Mouse (Mus musculus) right cerebral cortex, postnatal 4 days (tissue): ENCODE data around the gene Fosl2.

Source experiments
- DNase-seq: peaks from one replicate; pipeline ENCODE4 v3.0.0-alpha.2; 2022

The Fosl2 gene

DNA sequence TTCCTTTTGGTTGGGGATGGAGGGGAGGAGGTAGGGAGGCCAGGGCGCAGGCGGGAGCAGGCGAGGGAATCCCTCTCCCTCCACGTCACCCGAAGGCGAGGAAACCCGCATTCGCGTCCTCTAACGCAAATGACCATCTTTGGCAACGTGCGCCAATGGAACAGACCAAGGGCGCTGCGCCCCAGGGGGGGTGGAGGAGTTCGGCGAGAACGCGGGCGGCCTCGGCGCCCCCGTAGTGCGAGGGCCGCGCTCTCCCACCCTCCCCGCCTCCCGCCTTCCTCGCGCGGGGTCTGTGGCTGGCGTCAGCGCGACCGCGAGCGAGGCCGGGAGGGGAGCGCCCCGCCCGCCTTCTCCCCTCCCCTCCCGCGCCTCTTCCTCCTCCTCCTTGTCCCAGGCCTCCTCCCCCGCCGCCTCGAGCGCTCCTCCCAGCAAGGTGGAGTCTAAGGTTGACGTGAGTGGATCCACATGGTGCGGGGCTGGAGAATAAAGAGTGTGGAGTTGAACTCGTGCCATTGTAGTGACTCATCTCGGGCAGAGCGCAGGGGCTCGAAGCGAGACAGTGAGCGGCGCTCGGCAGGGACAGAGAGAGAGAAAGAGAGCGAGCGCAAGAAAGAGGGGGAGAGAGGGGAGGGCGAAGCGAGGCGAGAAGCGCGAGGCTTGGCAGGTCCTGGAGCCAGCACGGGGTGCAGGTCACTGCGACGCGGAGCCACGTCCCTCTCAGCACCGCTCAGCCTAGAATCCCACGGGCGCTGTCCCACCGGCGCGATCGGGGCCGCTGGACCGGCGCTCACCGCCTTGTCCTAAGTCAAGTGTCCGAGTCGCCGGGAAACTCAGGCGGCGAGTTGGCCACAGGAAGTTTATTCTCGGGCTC lies at the start of gene Fosl2:
Gene Fosl2 (plus strand): TSS at position 466 of the 871 bp plus-strand sequence.
- DNase-seq, result peak; percentile 85

- no peak for DNase-seq
Measured at GRCm38 (mm10) chr5:32085971-32086370, 49.6 kb upstream of the Fosl2 start.

- no peak for DNase-seq
Measured at GRCm38 (mm10) chr5:32086526-32087090, 49.0 kb upstream of the Fosl2 start.

DNA sequence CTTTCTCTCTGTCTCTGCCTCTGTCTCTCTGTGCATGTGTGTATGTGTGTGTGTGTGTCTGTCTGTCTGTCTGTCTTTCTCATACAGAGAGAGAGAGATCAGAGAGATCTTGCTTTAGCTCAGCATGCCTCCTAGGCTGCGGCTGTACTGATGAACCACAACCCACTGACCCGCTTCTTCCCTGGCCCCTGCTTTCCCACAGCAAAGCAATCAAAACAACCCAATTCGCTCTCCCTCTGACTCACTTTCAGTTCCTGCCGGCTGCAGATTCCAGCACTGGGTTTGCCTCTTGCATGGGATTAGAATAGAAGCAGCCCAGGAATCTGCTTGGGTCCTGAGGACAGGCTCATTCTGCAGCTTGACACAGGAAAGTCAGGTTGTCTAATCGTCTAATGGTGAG lies 46.1 kb upstream of the Fosl2 start:
- no peak for DNase-seq

DNA sequence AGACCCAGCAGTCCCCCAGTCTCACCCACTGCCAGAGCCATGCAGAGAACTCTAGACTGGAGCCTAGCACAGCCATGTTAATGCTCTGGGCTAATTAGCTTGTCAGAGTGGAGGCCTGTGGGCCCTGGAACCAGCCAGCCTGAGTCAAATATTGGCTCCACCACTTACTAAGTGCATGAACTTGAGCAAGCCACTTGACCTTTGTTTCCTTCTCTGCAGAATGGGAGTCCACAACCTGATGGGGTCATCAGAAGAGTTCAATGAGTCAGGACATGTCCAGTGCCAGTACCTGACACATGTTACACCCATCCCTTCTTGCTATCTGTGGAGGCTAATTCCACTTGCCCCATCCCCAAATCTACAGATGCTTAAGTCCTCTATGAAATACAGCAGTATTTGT lies 43.3 kb upstream of the Fosl2 start:
- DNase-seq, result no peak

DNA sequence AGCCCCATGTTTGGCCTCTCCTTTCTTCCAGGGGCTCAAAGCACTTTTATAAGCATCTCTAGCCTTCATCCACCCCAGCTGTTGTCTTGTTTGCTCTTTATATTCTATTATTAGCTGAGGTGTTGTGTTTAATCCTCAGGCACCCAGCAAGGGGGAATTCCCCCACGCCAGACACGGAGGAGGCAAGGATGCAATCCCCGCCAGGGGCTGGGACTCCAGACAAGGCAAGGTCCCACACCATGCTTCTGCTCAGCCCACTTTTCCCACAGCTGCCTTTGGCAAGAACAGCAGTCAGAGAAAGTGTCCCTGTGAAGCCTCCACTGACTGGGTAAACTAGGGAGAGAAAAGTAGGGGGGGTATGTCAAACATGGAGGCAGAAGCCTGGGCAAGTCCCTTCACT lies 36.9 kb upstream of the Fosl2 start:
- no peak for DNase-seq

DNA sequence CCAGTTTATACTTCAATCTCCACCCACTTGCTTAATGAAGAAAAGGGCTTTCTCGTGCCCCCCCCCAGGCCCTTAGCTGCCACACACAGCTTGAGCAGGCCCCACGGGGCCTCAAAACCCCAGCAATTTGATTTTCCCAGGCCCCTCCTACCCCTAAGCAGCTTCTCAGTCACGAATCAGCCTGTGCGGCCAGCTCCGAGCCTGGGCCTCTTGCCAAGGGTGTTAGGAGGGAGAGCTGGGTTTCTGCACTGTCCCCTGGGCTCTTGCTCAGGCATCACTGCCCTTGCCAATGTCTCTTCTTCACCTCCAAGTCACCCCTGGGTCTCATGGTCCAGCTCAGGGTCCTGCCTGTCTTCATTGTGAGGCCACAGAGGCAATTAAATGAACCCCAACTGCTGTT lies 33.1 kb upstream of the Fosl2 start:
- peak; percentile 47 for DNase-seq

DNA sequence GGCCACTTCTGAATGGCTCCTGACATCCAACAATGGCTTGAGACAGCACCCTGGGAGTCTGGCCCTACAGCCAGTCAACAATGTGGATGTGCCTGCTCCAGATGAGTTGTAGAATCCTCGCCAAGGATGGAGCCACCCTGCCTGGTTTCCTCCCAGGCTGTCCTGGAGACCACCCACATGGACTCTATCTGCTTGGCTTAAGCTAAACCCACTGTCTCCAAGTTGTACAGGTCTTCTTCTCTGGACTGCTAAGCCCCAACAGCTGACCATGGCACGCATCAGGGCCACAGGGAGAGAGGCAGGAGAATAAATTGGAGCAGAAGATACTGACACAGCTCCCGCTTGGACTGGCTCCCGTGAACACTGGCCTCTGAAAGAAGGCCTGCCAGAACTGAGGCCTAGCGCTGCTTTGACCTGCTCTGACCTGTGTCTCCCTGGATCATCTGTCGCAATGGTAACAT lies 32.6 kb upstream of the Fosl2 start:
- DNase-seq, result no peak

- no peak for DNase-seq
Measured at GRCm38 (mm10) chr5:32103545-32103944, 32.1 kb upstream of the Fosl2 start.

- no peak for DNase-seq
Measured at GRCm38 (mm10) chr5:32104119-32104990, 31.2 kb upstream of the Fosl2 start.

DNA sequence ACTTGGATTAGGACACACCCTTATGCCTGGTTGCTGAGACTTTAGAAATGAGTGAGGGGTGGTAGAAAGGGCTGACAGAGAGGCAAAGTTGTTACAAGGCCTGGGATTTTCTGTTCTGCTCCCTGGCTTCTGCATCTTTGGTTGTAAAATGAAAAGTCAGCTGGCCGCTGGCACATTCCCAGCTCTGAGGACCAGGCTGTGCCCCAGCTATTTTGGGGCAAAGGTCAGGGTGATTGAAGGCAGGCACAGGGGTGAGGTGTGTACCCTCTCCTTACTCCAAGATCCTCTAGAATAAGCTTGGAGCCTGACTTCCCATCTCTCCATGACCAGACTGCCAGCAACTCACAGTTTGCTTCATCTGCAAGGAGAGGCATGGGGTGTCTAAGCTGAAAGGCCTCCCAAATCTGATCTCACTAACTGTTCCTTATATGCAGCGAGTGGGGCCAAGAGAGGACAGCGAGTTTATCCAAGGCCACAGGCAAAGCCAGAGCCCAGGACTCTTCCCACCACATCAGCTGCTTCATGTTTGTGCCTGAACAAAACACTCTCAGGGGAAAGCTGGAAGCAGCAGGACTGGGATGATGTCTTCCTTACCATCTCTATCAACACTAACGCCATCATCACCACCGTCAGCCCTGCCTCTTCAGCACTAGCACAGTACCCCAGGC lies 29.0 kb upstream of the Fosl2 start:
- no peak for DNase-seq

DNA sequence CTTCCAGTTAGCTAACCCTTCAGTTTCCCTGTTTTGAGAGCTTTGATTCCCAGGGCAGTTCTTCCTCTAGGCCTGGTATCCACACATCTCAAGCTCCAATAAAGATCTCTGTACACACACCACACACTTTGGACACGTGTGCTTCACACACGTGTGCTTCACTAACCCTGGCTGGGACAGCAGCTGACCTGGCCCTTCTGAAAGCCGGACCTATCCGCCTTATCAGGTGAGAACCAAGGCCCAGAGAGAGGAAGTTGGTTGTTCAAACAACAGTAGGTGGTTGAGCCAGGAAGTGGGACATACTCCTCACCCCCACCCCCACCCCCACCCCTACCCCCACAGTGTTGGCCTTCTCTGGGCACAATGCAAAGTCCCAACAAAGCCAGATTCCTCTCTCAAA lies 24.9 kb upstream of the Fosl2 start:
- no peak for DNase-seq

- no peak for DNase-seq
Measured at GRCm38 (mm10) chr5:32112206-32112916, 23.2 kb upstream of the Fosl2 start.

- DNase-seq, result no peak
Measured at GRCm38 (mm10) chr5:32120901-32121376, 14.7 kb upstream of the Fosl2 start.

DNA sequence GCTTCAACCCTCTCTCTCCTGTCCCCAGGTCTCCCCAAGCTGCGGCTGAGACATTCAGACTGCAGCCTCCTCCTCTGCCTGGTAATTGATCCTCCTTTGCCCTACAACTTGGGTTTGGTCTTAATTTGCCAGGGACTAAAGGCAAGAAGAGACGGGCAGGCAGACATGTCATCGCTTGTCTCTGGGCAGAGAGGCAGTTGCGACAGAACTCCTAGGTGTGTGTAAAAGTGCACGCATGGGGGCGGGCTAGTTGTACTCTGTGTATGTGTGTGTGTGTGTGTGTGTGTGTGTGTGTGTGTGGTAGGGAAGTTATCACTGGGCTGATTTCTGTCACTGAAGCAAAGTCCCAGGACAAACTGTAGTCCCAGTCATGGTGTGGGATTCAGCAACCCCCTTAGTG lies 13.7 kb upstream of the Fosl2 start:
- no peak for DNase-seq

GRCm38 (mm10) chr5:32122363-32122762 lies 13.2 kb upstream of the Fosl2 start:
- DNase-seq, result no peak

DNA sequence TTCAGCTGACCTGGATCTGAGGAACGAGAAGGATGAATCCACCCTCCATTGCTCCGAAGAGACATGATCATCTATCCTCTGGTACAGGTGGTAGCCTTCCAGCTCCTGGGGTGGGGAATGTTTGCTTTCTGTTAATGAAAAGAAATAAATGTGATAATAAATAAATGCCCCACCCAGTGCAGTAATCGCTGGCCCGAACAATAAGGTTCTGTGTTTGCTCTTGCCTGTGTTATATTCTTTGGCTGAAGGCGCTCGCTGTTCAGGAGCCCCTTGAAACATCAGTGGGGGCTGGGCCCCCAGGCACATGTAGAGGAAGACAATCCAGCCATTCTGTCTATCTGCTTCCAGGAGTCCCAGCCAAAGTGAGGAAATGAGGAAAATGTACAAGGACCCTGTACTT lies 10.6 kb upstream of the Fosl2 start:
- DNase-seq, result no peak

DNA sequence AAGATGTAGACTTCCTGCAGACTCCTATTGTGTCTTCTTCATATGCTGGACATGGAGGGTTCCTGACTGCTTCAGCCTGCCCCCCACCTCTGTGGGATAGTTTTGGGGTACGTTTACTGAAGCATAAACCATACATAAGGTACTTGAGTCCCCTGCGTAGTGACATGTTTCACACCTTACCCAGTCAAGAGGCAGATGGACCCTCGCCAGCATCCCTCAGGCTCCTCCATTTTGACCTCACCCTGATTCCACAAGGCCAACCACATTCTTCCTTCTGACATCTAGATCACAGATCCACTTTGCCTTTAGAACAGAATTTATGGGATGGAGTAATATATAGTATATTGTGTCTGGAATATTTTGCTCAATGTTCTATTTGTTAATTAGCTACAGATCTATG lies 8.4 kb upstream of the Fosl2 start:
- DNase-seq, result no peak

- DNase-seq, result no peak
Measured at GRCm38 (mm10) chr5:32127927-32128326, 7.7 kb upstream of the Fosl2 start.

GRCm38 (mm10) chr5:32132971-32133501 lies 2.6 kb upstream of the Fosl2 start:
- DNase-seq, result peak; percentile 55

DNA sequence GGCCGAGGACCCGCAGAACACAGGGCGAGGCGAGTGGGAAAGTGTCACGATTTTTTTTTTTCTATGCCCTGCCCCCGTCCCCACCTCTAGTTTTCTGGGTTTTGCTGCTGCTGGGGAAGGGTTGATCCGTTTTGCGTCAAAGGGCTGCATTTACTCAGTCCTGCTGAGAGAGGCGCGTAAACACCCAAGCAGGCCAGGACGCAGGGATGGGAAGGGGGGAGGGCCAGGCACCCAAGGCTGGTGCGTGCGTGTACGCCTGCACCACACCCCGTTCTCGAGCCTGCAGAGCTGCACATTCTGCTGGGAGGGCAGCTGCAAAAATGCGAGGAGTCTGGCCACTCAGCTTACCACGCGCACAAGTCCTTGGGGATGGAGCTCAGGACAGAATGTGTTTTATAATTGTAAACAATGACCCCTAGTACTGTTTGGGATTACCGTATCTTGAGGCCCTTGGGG lies 2.0 kb upstream of the Fosl2 start:
- DNase-seq, result peak; percentile 53
